Mouse (Mus musculus): ENCODE measurements around the gene Erg.

Gene Erg

GRCm38 (mm10) chr16:95585541-95586310, 667 bp downstream of the Erg start:
- DNase-seq (ENCODE audit: low read depth in 1 of 2, low spot score in 2 of 2) = peak in 1 of 2 experiments; percentile 4

- DNase-seq (ENCODE audit: low read depth in 1 of 2, low spot score in 2 of 2) = no peak
Observed at GRCm38 (mm10) chr16:95584751-95585528, 1.5 kb downstream of the Erg start.

- DNase-seq (ENCODE audit: low read depth in 1 of 2, low spot score in 2 of 2) = no peak
Observed at GRCm38 (mm10) chr16:95579289-95579688, 7.1 kb downstream of the Erg start.

GRCm38 (mm10) chr16:95573163-95573562, 13.2 kb downstream of the Erg start:
- DNase-seq (ENCODE audit: low read depth in 1 of 2, low spot score in 2 of 2) = no peak

GRCm38 (mm10) chr16:95570616-95571015, 15.8 kb downstream of the Erg start:
- DNase-seq (ENCODE audit: low read depth in 1 of 2, low spot score in 2 of 2) = no peak

- no peak for DNase-seq (ENCODE audit: low read depth in 1 of 2, low spot score in 2 of 2)
Observed at GRCm38 (mm10) chr16:95556834-95557233, 29.6 kb downstream of the Erg start.

- no peak for DNase-seq (ENCODE audit: low read depth in 1 of 2, low spot score in 2 of 2)
Observed at GRCm38 (mm10) chr16:95553136-95553535, 33.3 kb downstream of the Erg start.

- DNase-seq (ENCODE audit: low read depth in 1 of 2, low spot score in 2 of 2) = no peak
Observed at GRCm38 (mm10) chr16:95552495-95552894, 33.9 kb downstream of the Erg start.

GRCm38 (mm10) chr16:95550496-95550895, 35.9 kb downstream of the Erg start:
- no peak for DNase-seq (ENCODE audit: low read depth in 1 of 2, low spot score in 2 of 2)

GRCm38 (mm10) chr16:95544753-95545152, 41.6 kb downstream of the Erg start:
- no peak for DNase-seq (ENCODE audit: low read depth in 1 of 2, low spot score in 2 of 2)

GRCm38 (mm10) chr16:95543471-95543870, 42.9 kb downstream of the Erg start:
- no peak for DNase-seq (ENCODE audit: low read depth in 1 of 2, low spot score in 2 of 2)

GRCm38 (mm10) chr16:95535151-95535550, 51.2 kb downstream of the Erg start:
- DNase-seq (ENCODE audit: low read depth in 1 of 2, low spot score in 2 of 2) = no peak

GRCm38 (mm10) chr16:95532387-95533077, 53.9 kb downstream of the Erg start:
- DNase-seq (ENCODE audit: low read depth in 1 of 2, low spot score in 2 of 2) = no peak

- DNase-seq (ENCODE audit: low read depth in 1 of 2, low spot score in 2 of 2) = no peak
Observed at GRCm38 (mm10) chr16:95527561-95527960, 58.8 kb downstream of the Erg start.

GRCm38 (mm10) chr16:95519520-95519919, 66.9 kb downstream of the Erg start:
- no peak for DNase-seq (ENCODE audit: low read depth in 1 of 2, low spot score in 2 of 2)

- DNase-seq (ENCODE audit: low read depth in 1 of 2, low spot score in 2 of 2) = no peak
Observed at GRCm38 (mm10) chr16:95506051-95506450, 80.3 kb downstream of the Erg start.

GRCm38 (mm10) chr16:95496582-95497300, 89.7 kb downstream of the Erg start:
- no peak for DNase-seq (ENCODE audit: low read depth in 1 of 2, low spot score in 2 of 2)

GRCm38 (mm10) chr16:95494108-95494507, 92.3 kb downstream of the Erg start:
- no peak for DNase-seq (ENCODE audit: low read depth in 1 of 2, low spot score in 2 of 2)

- no peak for DNase-seq (ENCODE audit: low read depth in 1 of 2, low spot score in 2 of 2)
Observed at GRCm38 (mm10) chr16:95493336-95493735, 93.1 kb downstream of the Erg start.

GRCm38 (mm10) chr16:95492146-95492545, 94.2 kb downstream of the Erg start:
- DNase-seq (ENCODE audit: low read depth in 1 of 2, low spot score in 2 of 2) = no peak

- no peak for DNase-seq (ENCODE audit: low read depth in 1 of 2, low spot score in 2 of 2)
Observed at GRCm38 (mm10) chr16:95490386-95490785, 96.0 kb downstream of the Erg start.
